Comparison of ENCODE assay signal across 9 mouse cellular contexts in the genomic region with DNA sequence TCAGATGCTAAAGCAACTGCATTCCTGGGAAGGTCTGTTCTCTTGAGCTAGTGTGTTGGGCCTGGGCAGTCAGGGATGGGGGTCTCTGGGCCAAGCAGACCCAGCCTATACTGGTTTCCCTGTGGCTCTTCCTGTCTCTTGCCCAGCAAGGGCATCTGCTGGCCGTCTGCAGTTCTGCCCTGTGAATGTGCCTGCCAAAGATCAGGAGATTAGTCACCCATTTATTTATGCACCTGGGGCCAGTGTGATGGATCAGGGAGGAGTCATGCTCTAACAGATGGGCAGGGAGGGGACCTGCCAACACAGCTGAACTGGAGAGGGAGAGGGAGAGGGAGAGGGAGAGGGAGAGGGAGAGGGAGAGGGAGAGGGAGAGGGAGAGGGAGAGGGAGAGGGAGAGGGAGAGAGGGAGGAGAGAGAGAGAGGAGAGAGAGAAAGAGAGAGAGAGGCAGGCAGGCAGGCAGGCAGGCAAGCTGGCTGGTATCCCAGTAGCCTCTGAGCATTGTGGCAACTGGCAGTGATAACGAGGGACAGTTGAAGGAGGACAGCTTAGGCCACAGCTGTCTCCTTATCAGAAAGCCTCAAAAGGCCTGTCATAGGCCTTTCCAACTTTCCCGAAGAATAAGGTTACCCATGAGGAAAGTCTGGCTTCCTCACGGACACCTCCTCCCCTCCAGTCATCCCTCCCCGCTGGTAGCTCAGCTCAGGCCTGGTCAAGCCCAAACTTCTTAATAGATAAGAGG. TPM values are rescaled to one million over a fixed set of nuclear protein-coding genes. Genes with fewer than 3 reads are reported as not detected.
DNase-seq lines count a peak whose midpoint lies in the region; ATAC-seq lines count a peak whose summit lies in the region.
"Had no signal": no experiment of that assay in that cellular context is flagged by ENCODE, and none has a peak within 500 bp of the region (broad histone marks: within the 10 kb centered on the region; RNA-seq: fewer than 3 reads in every experiment).

No protein-coding gene starts in this region.

- no peak for ATAC-seq in hindbrain, embryonic 13.5 days (ENCODE audit: low FRiP score)
- peak; percentile 29; the same call in 1 of the 2 replicates for ATAC-seq in neural tube, embryonic 14.5 days (ENCODE audit: low read depth)
- ATAC-seq in granulocyte monocyte progenitor cell, adult 5-6 weeks (replicated peaks; ENCODE audit: poor library complexity, severe bottlenecking), result no peak
- ATAC-seq in erythroblast, adult 5-6 weeks (replicated peaks; ENCODE audit: low FRiP score, poor library complexity, severe bottlenecking), result no peak

- H3K4me1 ChIP-seq in hindbrain, embryonic 13.5 days (replicated peaks), result peaks cover 44% of the 10 kb centered on the region
- peaks cover 19% of the 10 kb centered on the region for H3K4me1 ChIP-seq in neural tube, embryonic 14.5 days (ENCODE audit: control insufficient read depth, insufficient read depth, low read length)

- H3K27ac ChIP-seq in hindbrain, embryonic 13.5 days, result peak overlapping the region; percentile 76
- peak overlapping the region; percentile 22; the same call in 1 of the 2 replicates for H3K27ac ChIP-seq in neural tube, embryonic 14.5 days (ENCODE audit: low read depth, low read length)
- H3K27ac ChIP-seq: liver, embryonic 14.5 days had no signal

- no peaks in the 10 kb centered on the region for H3K9me3 ChIP-seq in hindbrain, embryonic 13.5 days
- no peaks in the 10 kb centered on the region for H3K9me3 ChIP-seq in neural tube, embryonic 14.5 days (ENCODE audit: control insufficient read depth, low read length)

- 0 out of 2 replicates have a peak, but pooled peaks cover 10% of the 10 kb centered on the region for H3K27me3 ChIP-seq in hindbrain, embryonic 13.5 days
- no peaks in the 10 kb centered on the region for H3K27me3 ChIP-seq in neural tube, embryonic 14.5 days (ENCODE audit: control insufficient read depth, insufficient read depth, low read length)

- H3K9ac ChIP-seq in hindbrain, embryonic 13.5 days, result no peak overlapping the region
- no peak overlapping the region for H3K9ac ChIP-seq in neural tube, embryonic 14.5 days (replicated peaks; ENCODE audit: low read depth, low read length)
- H3K9ac ChIP-seq: liver, embryonic 14.5 days had no signal

- DNase-seq in adrenal gland, postnatal 14 days, result peak; percentile 49
- no peak for DNase-seq in adrenal gland, postnatal 25 days
- peak; percentile 22 for DNase-seq in urinary bladder, adult 2 months (ENCODE audit: low spot score)
- no peak for DNase-seq in urinary bladder, postnatal 25 days (ENCODE audit: low spot score)

- peaks cover 55% of the 10 kb centered on the region for H3K36me3 ChIP-seq in hindbrain, embryonic 13.5 days
- H3K36me3 ChIP-seq in neural tube, embryonic 14.5 days (ENCODE audit: control insufficient read depth, insufficient read depth, low read length), result peaks cover 41% of the 10 kb centered on the region

- H3K4me3 ChIP-seq in hindbrain, embryonic 13.5 days, result no peak overlapping the region
- H3K4me3 ChIP-seq in neural tube, embryonic 14.5 days (ENCODE audit: low read depth, low read length), result no peak overlapping the region

- 34% methylated on average over 5 of the region's 5 CpGs for WGBS in hindbrain, embryonic 13.5 days
- WGBS in neural tube, embryonic 14.5 days, result 30% methylated on average over 5 of the region's 5 CpGs

- no peak overlapping the region for H3K4me2 ChIP-seq in hindbrain, embryonic 13.5 days
- H3K4me2 ChIP-seq in neural tube, embryonic 14.5 days (ENCODE audit: low read depth, low read length), result no peak overlapping the region

RNA-seq across cellular contexts. Expression of gene Pi16, which starts 13.4 kb away (rescaled TPM):
- total RNA-seq in adrenal gland, postnatal 14 days (2021), result 20.9 and 25.7 TPM in 2 replicates
- total RNA-seq in adrenal gland, postnatal 25 days (2021), result 9.5 and 13.2 TPM in 2 replicates
- 405 and 508 TPM in 2 replicates for polyA plus RNA-seq in urinary bladder, adult 2 months (2012; rRNA removed)
- 1.3 and 2.0 TPM in 2 replicates for polyA plus RNA-seq in hindbrain, embryonic 13.5 days (2015; fragmentation: Nextera tagmentation; extraction: Ambion mirVana)
- 0.75 and 0.92 TPM in 2 replicates for polyA plus RNA-seq in neural tube, embryonic 14.5 days (2014; fragmentation: Nextera tagmentation; extraction: Ambion mirVana)
- 7.0 and 15.7 TPM in 2 replicates for total RNA-seq in granulocyte monocyte progenitor cell, adult 5-6 weeks (2014; fragmentation: Nextera tagmentation)
- 9.9 and 10.8 TPM in 2 replicates for total RNA-seq in granulocyte monocyte progenitor cell, adult 5-6 weeks (2017)
- total RNA-seq in erythroblast, adult 5-6 weeks (2015; ENCODE audit: low replicate concordance), result 4.0 and 5.6 TPM in 2 replicates
- 5.4 and 9.5 TPM in 2 replicates for total RNA-seq in erythroblast, adult 5-6 weeks (2017; ENCODE audit: low replicate concordance)

RNA-seq across cellular contexts. Expression of gene Mtch1, which starts 16.9 kb away (rescaled TPM):
- total RNA-seq in adrenal gland, postnatal 14 days (2021), result 300 and 316 TPM in 2 replicates
- total RNA-seq in adrenal gland, postnatal 25 days (2021), result 231 and 242 TPM in 2 replicates
- polyA plus RNA-seq in urinary bladder, adult 2 months (2012; rRNA removed), result 263 and 279 TPM in 2 replicates
- polyA plus RNA-seq in hindbrain, embryonic 13.5 days (2015; fragmentation: Nextera tagmentation; extraction: Ambion mirVana), result 423 TPM in 2 replicates
- 517 and 551 TPM in 2 replicates for polyA plus RNA-seq in neural tube, embryonic 14.5 days (2014; fragmentation: Nextera tagmentation; extraction: Ambion mirVana)
- total RNA-seq in granulocyte monocyte progenitor cell, adult 5-6 weeks (2014; fragmentation: Nextera tagmentation), result 125 and 132 TPM in 2 replicates
- 69.5 and 74.3 TPM in 2 replicates for total RNA-seq in granulocyte monocyte progenitor cell, adult 5-6 weeks (2017)
- total RNA-seq in erythroblast, adult 5-6 weeks (2015; ENCODE audit: low replicate concordance), result 19.2 and 28.0 TPM in 2 replicates
- 19.1 and 31.1 TPM in 2 replicates for total RNA-seq in erythroblast, adult 5-6 weeks (2017; ENCODE audit: low replicate concordance)

RNA-seq across cellular contexts. Expression of gene Fgd2, which starts 29.9 kb away (rescaled TPM):
- total RNA-seq in adrenal gland, postnatal 14 days (2021), result 2.2 and 11.5 TPM in 2 replicates
- 1.6 and 3.0 TPM in 2 replicates for total RNA-seq in adrenal gland, postnatal 25 days (2021)
- 19.0 and 26.4 TPM in 2 replicates for polyA plus RNA-seq in urinary bladder, adult 2 months (2012; rRNA removed)
- polyA plus RNA-seq in hindbrain, embryonic 13.5 days (2015; fragmentation: Nextera tagmentation; extraction: Ambion mirVana), result 3.8 and 5.3 TPM in 2 replicates
- polyA plus RNA-seq in neural tube, embryonic 14.5 days (2014; fragmentation: Nextera tagmentation; extraction: Ambion mirVana), result 3.7 and 3.8 TPM in 2 replicates
- total RNA-seq in granulocyte monocyte progenitor cell, adult 5-6 weeks (2014; fragmentation: Nextera tagmentation), result 42.8 and 70.9 TPM in 2 replicates
- 23.6 and 30.5 TPM in 2 replicates for total RNA-seq in granulocyte monocyte progenitor cell, adult 5-6 weeks (2017)
- total RNA-seq in erythroblast, adult 5-6 weeks (2015; ENCODE audit: low replicate concordance), result 3.3 TPM in 2 replicates
- 2.5 and 4.3 TPM in 2 replicates for total RNA-seq in erythroblast, adult 5-6 weeks (2017; ENCODE audit: low replicate concordance)

Comparison
In these comparisons a context has a peak if more than half of its experiments do, and no peak if none do; other contexts are left out.
1. DNase-seq: peak in adrenal gland, postnatal 14 days (single experiment) and urinary bladder, adult 2 months (single experiment); none in adrenal gland, postnatal 25 days (single experiment) and urinary bladder, postnatal 25 days (single experiment).